Mouse (Mus musculus): ENCODE measurements around the gene Fbxw4. TPM values are rescaled to one million over a fixed set of nuclear protein-coding genes. Genes with fewer than 3 reads are reported as not detected.
"Not testable (repeated sequence)": the region's sequence is repeated elsewhere in the genome, so short reads cannot be mapped to it uniquely, and the experiment has no call there.

Fbxw4 gene
- total and polyA plus RNA-seq, 3 experiments, result 28.1 to 61.5 (median 31.2) TPM

- WGBS, result under 1% methylated on average over 35 of the region's 35 CpGs
- H3K27ac ChIP-seq, result peak within 1 kb of the TSS; percentile 85
Observed at GRCm38 (mm10) chr19:45560153-45560890, 99.8 kb downstream of the Fbxw4 start, which contains the start of the genes Poll and Gm17018. Poll (minus strand) TSS chr19:45560531. Gm17018 (plus strand) TSS chr19:45560615.

GRCm38 (mm10) chr19:45554136-45554535, 106.0 kb downstream of the Fbxw4 start:
- intact Hi-C loops (cut with DNase I), result no loop called here
- DNase-seq, result no peak

More at GRCm38 (mm10) chr19:45560153-45560890, 99.8 kb downstream of the Fbxw4 start, which contains the start of the genes Poll and Gm17018:
- H3K4me1 ChIP-seq (ENCODE audit: control insufficient read depth, insufficient read depth, low read length), result peaks cover 3% of the 10 kb centered on the region
- H3K36me3 ChIP-seq (ENCODE audit: control insufficient read depth, insufficient read depth, low read length), result no peaks in the 10 kb centered on the region; the same call in 1 of the 2 replicates
- DNase-seq, result peak; percentile 87 to 88
- H3K79me2 ChIP-seq (replicated peaks; ENCODE audit: control insufficient read depth, insufficient read depth, low read length), result no peaks in the 10 kb centered on the region
- intact Hi-C loops (cut with DNase I), result no loop called here
- TF ChIP-seq POLR2A (IDR thresholded peaks at IDR 0.05; ENCODE audit: insufficient read depth, low read depth, low read length) (peak; percentile 78), EP300 (IDR thresholded peaks at IDR 0.05; ENCODE audit: insufficient read depth, low read depth, low read length) (0 out of 2 replicates have a peak, but pooled peaks have one; percentile 15), CTCF (IDR thresholded peaks at IDR 0.05) (no peak)
- no peaks in the 10 kb centered on the region for H3K27me3 ChIP-seq (ENCODE audit: control insufficient read depth, insufficient read depth, low read length)
- peak within 1 kb of the TSS; percentile 92 for H3K4me3 ChIP-seq
- H3K9ac ChIP-seq (ENCODE audit: low read depth, low read length), result peak within 1 kb of the TSS; percentile 98

GRCm38 (mm10) chr19:45552187-45552586, 107.9 kb downstream of the Fbxw4 start:
- Histone ChIP-seq H3K4me1 (ENCODE audit: control insufficient read depth, insufficient read depth, low read length) (no peaks in the 10 kb centered on the region), H3K27ac (no peak overlapping the region)
- WGBS, result 59% methylated on average over 6 of the region's 6 CpGs

More at GRCm38 (mm10) chr19:45554136-45554535, 106.0 kb downstream of the Fbxw4 start:
- Histone ChIP-seq H3K4me3 (no peak overlapping the region), H3K4me1 (ENCODE audit: control insufficient read depth, insufficient read depth, low read length) (no peaks in the 10 kb centered on the region), H3K36me3 (ENCODE audit: control insufficient read depth, insufficient read depth, low read length) (no peaks in the 10 kb centered on the region), H3K79me2 (replicated peaks; ENCODE audit: control insufficient read depth, insufficient read depth, low read length) (no peaks in the 10 kb centered on the region), H3K27me3 (ENCODE audit: control insufficient read depth, insufficient read depth, low read length) (no peaks in the 10 kb centered on the region), H3K27ac (no peak overlapping the region), H3K9ac (ENCODE audit: low read depth, low read length) (no peak overlapping the region)
- TF ChIP-seq POLR2A (IDR thresholded peaks at IDR 0.05; ENCODE audit: insufficient read depth, low read depth, low read length), result no peak
- 95% methylated on average over 11 of the region's 11 CpGs for WGBS

GRCm38 (mm10) chr19:45549948-45550347, 110.2 kb downstream of the Fbxw4 start:
- Histone ChIP-seq H3K27ac (no peak overlapping the region), H3K4me1 (ENCODE audit: control insufficient read depth, insufficient read depth, low read length) (no peaks in the 10 kb centered on the region), H3K79me2 (replicated peaks; ENCODE audit: control insufficient read depth, insufficient read depth, low read length) (no peaks in the 10 kb centered on the region), H3K4me3 (no peak overlapping the region), H3K27me3 (ENCODE audit: control insufficient read depth, insufficient read depth, low read length) (no peaks in the 10 kb centered on the region), H3K9ac (ENCODE audit: low read depth, low read length) (no peak overlapping the region), H3K36me3 (ENCODE audit: control insufficient read depth, insufficient read depth, low read length) (no peaks in the 10 kb centered on the region)
- intact Hi-C loops (cut with DNase I), result loop anchor here (5.0 kb wide), 2 partner anchors 248 to 373 kb away; no protein-coding TSS in a partner anchor
- WGBS, result 68% methylated on average over 4 of the region's 4 CpGs
- no peak for DNase-seq
- no peak for TF ChIP-seq EP300 (IDR thresholded peaks at IDR 0.05; ENCODE audit: insufficient read depth, low read depth, low read length)
- no peak for TF ChIP-seq CTCF (IDR thresholded peaks at IDR 0.05)
- TF ChIP-seq POLR2A (IDR thresholded peaks at IDR 0.05; ENCODE audit: insufficient read depth, low read depth, low read length), result no peak

More at GRCm38 (mm10) chr19:45552187-45552586, 107.9 kb downstream of the Fbxw4 start:
- TF ChIP-seq EP300 (IDR thresholded peaks at IDR 0.05; ENCODE audit: insufficient read depth, low read depth, low read length) (no peak), CTCF (IDR thresholded peaks at IDR 0.05) (no peak), POLR2A (IDR thresholded peaks at IDR 0.05; ENCODE audit: insufficient read depth, low read depth, low read length) (no peak)
- Histone ChIP-seq H3K27me3 (ENCODE audit: control insufficient read depth, insufficient read depth, low read length) (no peaks in the 10 kb centered on the region), H3K36me3 (ENCODE audit: control insufficient read depth, insufficient read depth, low read length) (no peaks in the 10 kb centered on the region), H3K9ac (ENCODE audit: low read depth, low read length) (no peak overlapping the region), H3K79me2 (replicated peaks; ENCODE audit: control insufficient read depth, insufficient read depth, low read length) (no peaks in the 10 kb centered on the region), H3K4me3 (no peak overlapping the region)
- DNase-seq, result no peak
- intact Hi-C loops (cut with DNase I), result no loop called here

GRCm38 (mm10) chr19:45549128-45549915, 110.8 kb downstream of the Fbxw4 start:
- TF ChIP-seq EP300 (IDR thresholded peaks at IDR 0.05; ENCODE audit: insufficient read depth, low read depth, low read length) (no peak), POLR2A (IDR thresholded peaks at IDR 0.05; ENCODE audit: insufficient read depth, low read depth, low read length) (no peak), CTCF (IDR thresholded peaks at IDR 0.05) (no peak)
- no peak overlapping the region for H3K9ac ChIP-seq (ENCODE audit: low read depth, low read length)
- H3K79me2 ChIP-seq (replicated peaks; ENCODE audit: control insufficient read depth, insufficient read depth, low read length), result no peaks in the 10 kb centered on the region
- H3K27me3 ChIP-seq (ENCODE audit: control insufficient read depth, insufficient read depth, low read length), result no peaks in the 10 kb centered on the region
- WGBS, result 87% methylated on average over 23 of the region's 23 CpGs
- intact Hi-C loops (cut with DNase I), result loop anchor here (5.0 kb wide), 2 partner anchors 247 to 372 kb away; no protein-coding TSS in a partner anchor
- no peak for DNase-seq
- no peak overlapping the region for H3K4me3 ChIP-seq
- H3K4me1 ChIP-seq (ENCODE audit: control insufficient read depth, insufficient read depth, low read length), result no peaks in the 10 kb centered on the region
- H3K36me3 ChIP-seq (ENCODE audit: control insufficient read depth, insufficient read depth, low read length), result no peaks in the 10 kb centered on the region
- H3K27ac ChIP-seq, result no peak overlapping the region

- not testable (repeated sequence) for H3K9ac ChIP-seq (ENCODE audit: low read depth, low read length); H3K4me3 ChIP-seq; H3K4me1 ChIP-seq (ENCODE audit: control insufficient read depth, insufficient read depth, low read length); H3K27me3 ChIP-seq (ENCODE audit: control insufficient read depth, insufficient read depth, low read length); DNase-seq; H3K27ac ChIP-seq; H3K36me3 ChIP-seq (ENCODE audit: control insufficient read depth, insufficient read depth, low read length); H3K79me2 ChIP-seq (replicated peaks; ENCODE audit: control insufficient read depth, insufficient read depth, low read length)
- intact Hi-C loops (cut with DNase I), result loop anchor here (5.0 kb wide), 2 partner anchors 246 to 371 kb away; no protein-coding TSS in a partner anchor
Observed at GRCm38 (mm10) chr19:45548196-45548595, 111.9 kb downstream of the Fbxw4 start.

Measured in heart, adult 2 months (tissue).